Mouse (Mus musculus) bone marrow macrophage, adult 2 months (primary cell): ENCODE data around the gene Dclk1.

Experiments
- CTCF ChIP-seq: IDR thresholded peaks from 2 replicates; pipeline ENCODE4 v1.5.1; 2012; ENCODE audit warnings: low read depth, mild to moderate bottlenecking, low read length, moderate library complexity
- POLR2A ChIP-seq: IDR thresholded peaks from 2 replicates; pipeline ENCODE4 v1.6.1; 2012; ENCODE audit warnings: mild to moderate bottlenecking, low read depth, low read length, borderline replicate concordance

DNA sequence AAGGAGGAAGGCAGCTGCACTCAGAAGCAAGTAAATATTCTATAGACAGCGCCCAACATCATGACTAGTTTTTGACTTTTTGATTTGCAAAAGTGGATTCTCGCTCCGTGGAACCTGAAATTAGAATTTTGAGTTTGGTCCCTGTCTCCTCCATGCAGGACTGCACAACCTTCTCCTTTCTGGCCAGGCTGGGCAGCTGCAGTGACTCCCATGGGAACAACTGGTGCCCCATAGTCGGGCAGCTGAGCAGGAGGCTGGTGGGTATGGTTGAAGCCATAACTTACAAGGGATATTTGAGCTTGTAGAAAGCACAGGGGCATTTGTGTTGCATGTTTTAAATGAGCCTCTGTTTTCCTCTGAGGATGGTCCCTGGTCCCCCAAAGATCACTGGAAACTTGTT lies 88.3 kb downstream of the Dclk1 start:
- no peak for TF ChIP-seq CTCF
- TF ChIP-seq POLR2A = no peak
